Mouse (Mus musculus) effector memory CD4-positive, alpha-beta T cell, adult 5 months (primary cell): ENCODE data around the gene BC067074. TPM values are rescaled to one million over a fixed set of nuclear protein-coding genes. Genes with fewer than 3 reads are reported as not detected.

Experiments used
- polyA plus RNA-seq: library from polyadenylated mRNA; unstranded; fragments of 100-300 nt; shearing (Covaris generic); gene quantifications from one replicate; pipeline ENCODE4 v1.2.1, GENCODE M21; 2017

BC067074 gene
- polyA plus RNA-seq: 0.06 TPM

DNA sequence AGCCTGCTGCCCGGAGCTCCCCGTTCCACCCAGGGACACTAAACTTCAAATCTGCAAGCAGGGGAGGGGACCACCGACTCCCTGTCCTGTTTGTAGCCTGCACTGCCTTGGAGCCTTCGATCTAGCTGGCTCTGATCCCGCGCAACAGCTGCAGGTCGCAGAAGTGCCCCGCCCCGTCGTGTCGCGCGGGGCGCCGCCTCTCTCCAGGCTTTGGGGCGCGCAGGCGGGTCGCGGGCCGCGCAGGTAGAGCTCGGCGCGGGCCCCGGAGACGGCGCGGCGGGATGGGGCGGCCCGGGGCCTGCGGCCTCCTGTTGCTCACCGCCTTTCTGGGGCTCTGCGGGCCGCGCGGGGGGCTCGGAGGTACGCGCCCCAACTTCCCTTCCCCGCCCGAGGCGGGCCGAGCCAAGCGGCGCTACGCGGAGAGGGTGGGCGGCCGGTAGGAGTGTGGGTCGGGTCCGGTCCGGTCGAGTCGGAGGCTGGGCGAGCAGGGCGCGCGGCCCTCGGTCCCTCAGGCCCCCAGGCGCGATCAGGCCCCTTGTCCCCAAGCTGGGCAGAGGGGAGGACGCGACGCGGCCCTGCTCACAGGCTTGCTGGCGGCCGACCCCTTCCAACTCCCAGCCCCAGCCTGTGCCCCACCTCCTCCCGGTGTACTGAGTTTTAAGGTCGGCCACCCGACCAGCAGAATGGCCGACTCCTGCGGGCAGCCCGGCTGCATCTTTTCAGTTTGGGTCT, at the start of gene BC067074:
BC067074 (plus strand) TSS at position 185 of the 732 bp plus-strand sequence.

Other genes starting within 250 kb of the BC067074 start
- not detected for gene Gpx8, start 246.7 kb upstream of the BC067074 start, polyA plus RNA-seq
- 1.2 TPM for gene Gzma, start 192.2 kb upstream of the BC067074 start, polyA plus RNA-seq
- gene Esm1, start 83.5 kb upstream of the BC067074 start, polyA plus RNA-seq: 6.5 TPM
- gene Gzmk, start 67.3 kb upstream of the BC067074 start, polyA plus RNA-seq: 16.8 TPM